Mouse (Mus musculus): ENCODE measurements around the gene Hist1h2af.
"Not testable (repeated sequence)": the region's sequence is repeated elsewhere in the genome, so short reads cannot be mapped to it uniquely, and the experiment has no call there.

The Hist1h2af gene

DNA sequence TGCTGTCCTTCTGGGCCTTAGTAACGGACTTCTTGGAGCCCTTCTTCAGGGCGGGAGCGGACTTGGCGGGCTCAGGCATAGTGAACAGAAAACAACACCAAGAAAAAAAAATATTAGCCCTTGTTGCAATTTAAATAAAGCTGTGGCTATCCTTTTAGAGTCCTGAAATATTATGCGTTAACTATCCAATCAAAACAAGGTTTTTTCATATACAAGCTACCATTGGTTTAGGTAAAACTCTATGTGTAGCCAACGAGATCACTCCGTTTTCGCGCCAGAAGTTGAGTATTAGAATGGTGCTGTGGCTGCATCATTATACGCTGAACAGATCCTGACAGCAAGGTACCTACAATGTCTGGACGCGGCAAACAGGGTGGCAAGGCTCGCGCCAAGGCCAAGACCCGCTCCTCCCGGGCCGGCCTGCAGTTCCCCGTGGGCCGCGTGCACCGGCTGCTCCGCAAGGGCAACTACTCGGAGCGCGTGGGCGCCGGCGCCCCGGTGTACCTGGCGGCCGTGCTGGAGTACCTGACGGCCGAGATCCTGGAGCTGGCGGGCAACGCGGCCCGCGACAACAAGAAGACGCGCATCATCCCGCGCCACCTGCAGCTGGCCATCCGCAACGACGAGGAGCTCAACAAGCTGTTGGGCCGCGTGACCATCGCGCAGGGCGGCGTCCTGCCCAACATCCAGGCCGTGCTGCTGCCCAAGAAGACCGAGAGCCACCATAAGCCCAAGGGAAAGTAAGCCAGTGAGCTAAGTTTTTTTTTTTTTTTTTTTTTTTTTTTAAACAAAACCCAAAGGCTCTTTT is at the start of gene Hist1h2af:
TSS of gene Hist1h2af (plus strand) at position 347 of the 808 bp plus-strand sequence.
- DNase-seq (ENCODE audit: low spot score in 2 of 2): not testable (repeated sequence)

DNA sequence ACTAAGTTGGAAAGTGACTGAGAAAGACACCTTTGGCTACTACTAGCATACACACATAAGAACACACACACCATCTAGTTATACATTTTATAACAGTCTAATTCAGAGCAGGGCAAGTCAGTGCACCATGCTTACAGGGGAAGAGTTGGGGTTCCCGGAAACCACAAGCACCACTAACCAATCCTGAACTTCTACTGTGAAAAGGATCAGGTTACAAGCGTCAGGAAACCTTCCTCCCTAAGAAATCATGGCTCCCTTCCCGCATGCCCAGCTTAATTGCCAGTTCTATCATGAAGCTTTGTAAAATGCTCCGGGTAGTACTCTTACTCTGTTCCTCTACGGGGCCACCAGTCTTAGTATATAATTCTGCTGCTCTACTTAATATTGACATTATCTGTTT is 48.4 kb upstream of the Hist1h2af start:
- no peak for DNase-seq (ENCODE audit: low spot score in 2 of 2)

DNA sequence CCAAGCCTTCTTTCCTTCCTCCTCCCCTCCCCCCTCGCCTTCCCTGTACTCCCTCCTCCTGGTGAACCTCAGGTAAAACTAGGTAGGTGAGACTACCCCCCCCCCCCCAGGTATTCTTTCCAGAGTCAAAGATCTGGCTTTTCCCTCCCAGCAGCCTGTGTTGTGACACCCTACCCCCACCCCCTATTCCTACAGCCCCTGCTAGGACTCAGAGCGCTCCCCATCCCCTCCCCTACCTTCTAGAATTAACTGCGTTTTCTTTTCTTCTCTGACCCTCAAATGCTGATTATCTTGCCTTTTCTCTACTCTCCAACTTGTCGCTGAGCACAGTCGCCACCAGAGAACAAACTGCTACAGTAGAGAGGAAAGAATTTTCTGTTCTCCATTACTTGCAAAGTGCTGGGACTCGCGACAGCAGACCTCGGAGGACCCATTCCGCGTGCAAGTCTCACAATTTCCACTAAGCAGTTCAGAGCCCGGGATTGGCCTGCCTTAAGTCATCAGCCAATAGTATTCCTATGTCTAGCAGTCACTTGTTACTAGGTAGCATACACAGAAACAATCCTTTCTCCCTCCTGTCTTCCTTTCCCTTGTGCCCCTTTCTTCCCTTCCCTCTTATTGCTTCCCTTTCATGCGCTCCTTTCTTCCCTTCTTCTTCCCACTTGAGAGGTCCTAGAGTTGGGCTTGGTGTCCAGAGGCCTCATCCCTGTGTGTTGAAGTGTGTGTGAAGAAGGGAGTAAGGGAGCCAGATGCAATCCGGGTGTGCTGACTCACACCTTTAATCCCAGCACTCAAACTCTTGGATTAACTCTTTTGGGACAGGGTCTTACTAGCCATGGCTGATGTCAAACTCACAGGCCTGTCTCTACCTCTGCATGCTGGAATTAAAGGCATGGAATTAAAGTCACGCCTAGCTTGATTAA is 45.0 kb upstream of the Hist1h2af start, which contains the start of gene Btn2a2:
TSS of gene Btn2a2 (minus strand) at position 458 of the 923 bp plus-strand sequence.
- DNase-seq (ENCODE audit: low spot score in 2 of 2): peak; percentile 23 to 25

DNA sequence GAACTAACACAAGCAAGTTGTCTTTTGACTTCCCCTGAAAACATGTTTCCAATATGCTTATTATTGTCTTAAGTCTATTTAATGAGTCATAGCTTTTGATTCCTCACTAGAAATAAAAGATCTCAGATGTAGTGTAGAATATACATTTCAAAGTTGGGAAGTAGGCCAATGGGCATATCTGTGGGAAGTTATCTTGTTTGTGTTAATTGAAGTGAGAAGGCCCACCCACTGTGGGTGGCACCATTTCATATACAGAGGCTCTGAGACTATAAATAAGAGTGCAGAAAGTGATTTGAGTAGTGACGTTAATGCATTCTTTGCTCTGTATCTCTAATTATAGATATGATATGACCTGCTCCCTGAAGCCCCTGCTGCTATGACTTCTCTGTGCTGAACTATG is 42.8 kb upstream of the Hist1h2af start:
- no peak for DNase-seq (ENCODE audit: low spot score in 2 of 2)

DNA sequence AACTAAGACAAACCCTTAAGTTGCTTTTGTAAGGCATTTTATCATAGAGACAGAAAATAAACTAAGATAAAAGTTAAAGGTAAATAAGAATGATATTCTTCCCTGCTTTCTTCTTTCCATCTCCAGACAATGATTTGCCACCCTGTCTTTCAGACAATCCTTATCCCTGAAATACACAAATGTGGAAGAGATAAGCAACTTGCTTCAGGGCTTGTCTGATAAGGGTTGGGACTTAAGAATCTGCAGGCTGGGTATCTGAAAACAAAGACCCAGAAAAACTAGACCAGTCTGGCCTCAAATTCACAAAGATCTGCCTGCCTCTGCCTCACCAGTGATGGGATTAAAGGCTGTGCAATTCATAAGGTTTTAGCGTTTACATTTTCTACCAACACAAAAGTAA is 42.4 kb upstream of the Hist1h2af start:
- no peak for DNase-seq (ENCODE audit: low spot score in 2 of 2)

DNA sequence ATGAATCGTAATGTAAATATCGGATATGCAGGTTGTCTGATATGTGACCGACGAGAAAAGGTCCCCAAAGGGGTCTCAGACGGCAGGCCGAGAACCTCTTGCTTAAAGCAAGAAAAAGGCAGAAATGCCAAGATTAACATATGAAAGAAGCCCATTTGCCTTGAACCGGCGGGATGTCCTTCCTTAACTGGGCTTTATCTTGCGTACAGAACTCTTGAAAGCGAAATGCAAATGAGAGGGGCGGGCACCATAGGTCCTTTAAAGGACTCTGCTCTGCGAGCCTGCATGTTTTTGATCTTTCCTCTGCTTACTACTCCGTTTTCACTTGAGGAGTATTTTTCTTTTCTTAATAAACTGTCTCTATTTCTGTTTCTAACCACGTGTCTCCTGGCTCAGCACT is 41.7 kb upstream of the Hist1h2af start:
- no peak for DNase-seq (ENCODE audit: low spot score in 2 of 2)

DNA sequence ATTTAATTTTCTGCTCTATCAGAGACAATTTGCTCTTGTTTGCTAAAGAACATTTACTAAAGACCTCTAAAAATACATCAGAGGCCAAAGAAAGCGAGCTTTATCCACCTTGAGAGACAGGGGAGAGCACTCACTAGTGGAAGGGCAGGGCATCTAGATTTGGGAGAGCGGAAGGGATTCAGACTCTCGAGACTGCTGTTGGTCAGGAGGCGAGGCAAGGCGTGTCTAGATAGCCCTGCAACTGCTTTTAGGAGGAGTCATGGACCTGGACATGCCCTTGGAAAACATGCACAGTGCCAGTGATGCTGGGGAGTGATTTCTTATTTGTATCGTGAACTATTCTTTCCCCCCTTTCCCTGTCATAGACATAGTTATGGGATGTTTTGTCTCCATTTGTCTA is 38.2 kb upstream of the Hist1h2af start:
- DNase-seq (ENCODE audit: low spot score in 2 of 2): no peak

DNA sequence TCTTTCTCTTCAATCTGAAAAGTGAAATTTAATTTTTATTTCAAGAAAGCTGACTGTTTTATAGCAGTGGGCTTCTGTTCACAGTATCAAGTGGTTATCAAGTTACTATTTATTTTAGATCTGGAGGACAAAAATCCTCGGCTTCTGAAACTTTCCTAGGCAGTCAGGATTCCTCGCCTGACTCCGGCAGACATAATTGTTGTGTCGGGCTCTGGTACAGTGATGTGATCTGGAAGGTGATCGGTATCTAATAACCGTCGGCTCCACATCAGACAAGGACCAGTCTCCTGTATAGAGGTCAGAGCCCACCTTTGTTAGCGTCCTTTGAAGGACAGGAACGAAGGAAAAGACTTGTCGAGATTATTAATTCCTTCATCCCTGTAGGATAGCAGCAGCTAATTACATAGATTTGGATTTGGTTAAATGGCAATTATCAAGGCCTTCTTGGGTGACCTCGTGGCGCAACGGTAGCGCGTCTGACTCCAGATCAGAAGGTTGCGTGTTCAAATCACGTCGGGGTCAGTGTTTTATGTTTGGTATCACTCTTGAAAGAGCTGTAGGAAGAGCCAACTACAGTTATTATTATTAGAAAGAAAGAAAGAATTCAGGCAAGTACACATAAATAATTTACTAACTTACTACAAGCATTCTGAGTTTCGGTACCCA is 35.9 kb upstream of the Hist1h2af start:
- DNase-seq (ENCODE audit: low spot score in 2 of 2): no peak

DNA sequence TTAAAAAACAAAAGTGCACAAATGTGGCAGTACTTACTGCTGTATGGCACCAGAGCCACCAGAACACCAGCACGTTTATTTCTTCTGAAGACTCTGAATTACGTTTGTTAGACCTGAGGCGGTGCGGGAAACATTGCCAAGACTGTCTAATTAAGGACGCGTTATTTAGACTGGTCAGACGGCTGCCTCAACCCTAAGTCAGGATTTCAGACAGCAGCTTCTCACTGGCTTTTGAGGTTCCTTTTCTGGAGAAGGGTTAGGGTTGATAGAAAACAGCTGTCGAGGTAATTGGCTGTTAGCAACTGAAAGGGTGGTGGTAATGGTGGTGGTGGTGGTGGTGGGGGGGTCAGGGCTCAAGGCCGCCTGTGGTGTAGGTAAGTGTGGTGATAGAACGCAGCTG is 35.1 kb upstream of the Hist1h2af start:
- no peak for DNase-seq (ENCODE audit: low spot score in 2 of 2)

DNA sequence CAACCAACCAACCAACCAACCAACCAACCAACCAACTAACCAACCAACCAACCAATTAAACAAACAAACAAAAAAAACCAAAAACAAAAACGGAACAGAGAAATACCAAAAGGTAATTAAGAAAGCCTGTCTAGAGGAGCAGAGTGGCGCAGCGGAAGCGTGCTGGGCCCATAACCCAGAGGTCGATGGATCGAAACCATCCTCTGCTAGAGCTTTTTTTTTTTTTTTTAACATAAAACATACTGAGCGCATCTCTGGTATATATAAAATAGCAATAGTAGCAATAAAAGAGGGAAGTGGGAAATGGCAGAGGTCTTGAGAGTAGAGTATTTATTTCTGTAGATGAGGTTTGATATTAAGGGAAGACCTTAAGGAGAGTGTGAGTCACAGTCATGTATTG is 33.8 kb upstream of the Hist1h2af start:
- no peak for DNase-seq (ENCODE audit: low spot score in 2 of 2)

DNA sequence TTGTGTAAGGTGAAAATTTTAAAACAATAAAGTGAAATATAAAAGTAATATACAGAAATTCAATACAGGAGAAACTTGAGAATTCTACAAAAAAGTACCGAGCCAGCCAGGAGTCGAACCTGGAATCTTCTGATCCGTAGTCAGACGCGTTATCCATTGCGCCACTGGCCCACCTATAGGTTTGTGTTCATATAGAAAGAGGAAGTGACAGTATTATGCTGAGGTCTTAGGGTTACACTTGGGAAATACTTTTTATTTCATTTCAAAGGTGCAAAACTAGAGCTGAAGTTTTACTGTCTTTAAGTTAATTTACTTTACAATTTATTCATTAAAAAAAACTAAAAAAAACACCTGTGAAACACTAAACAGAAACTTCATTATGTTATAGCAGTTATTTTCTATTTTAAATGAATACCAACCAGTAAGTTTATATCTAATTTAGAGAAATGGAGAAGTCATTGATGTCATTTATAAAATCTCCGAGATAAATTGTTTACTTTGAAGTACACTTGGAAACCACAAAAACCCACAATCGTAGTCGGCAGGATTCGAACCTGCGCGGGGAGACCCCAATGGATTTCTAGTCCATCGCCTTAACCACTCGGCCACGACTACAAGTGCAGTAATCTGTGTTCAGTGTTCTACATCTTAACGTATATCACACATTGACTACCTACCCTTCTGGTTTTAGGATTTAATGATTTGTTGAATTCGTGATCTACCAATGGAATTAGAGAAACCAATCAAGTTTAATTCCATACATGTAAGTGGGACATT is 33.1 kb upstream of the Hist1h2af start:
- DNase-seq (ENCODE audit: low spot score in 2 of 2): no peak

DNA sequence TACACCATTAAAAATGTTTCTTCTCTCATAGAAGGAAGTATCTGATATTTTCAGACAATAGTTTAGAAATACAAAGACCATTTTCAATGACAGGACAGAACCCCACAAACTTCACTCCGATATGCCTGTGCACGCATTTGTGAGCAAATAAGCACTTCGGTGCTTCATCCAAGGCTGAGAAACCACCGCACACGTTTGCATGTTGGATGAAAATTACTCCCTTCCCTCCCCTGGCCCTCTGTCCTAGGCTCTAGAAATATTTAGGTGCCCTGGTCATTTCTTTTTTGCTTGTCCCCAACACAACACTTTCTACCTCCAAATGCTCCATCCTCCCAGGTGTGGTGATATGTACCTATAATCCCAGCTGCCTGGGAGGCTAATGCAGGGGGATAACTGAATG is 32.2 kb upstream of the Hist1h2af start:
- DNase-seq (ENCODE audit: low spot score in 2 of 2): no peak

DNA sequence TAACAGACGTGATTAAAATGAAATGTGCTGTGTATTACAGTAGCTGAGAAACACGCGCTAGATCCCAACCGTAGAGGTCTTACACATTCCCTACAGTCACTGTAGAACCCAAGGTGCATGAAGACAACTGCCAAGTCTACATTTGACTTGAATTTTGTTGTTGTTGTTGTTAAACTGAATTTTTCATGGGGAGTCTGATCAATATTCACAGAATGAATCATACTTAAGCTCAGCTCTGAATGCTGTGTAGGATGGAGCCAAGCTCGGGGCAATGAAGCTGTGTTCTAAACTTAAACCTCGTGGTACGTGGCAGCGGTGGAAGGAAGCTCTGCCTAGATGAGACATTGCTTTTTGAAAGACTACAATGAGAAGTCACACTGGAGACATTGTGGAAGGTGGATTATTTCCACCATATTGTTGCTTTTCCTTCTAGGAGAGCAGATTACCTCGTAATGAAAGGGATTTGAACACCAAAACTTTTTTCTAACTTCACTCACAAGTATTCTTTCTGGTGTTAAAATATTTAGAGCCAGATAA is 31.6 kb upstream of the Hist1h2af start:
- DNase-seq (ENCODE audit: low spot score in 2 of 2): no peak

DNA sequence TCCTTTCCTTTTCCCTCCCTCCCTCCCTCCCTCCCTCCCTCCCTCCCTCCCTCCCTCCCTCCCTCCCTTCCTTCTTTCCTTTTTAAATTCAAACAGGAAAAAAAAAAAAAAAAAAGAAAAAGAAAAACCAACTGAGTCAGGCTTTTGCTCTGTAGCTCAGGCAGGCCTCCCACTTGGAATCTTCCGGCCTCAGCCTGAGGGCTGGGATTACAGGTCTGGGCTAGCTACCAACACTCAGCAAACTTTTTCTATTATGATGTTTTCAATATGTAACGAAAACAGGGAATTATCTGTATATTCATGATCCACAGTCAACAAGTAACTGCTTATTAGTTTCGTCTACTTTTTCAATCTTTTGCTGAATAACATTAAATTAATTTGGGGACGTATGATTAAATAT is 30.8 kb upstream of the Hist1h2af start:
- no peak for DNase-seq (ENCODE audit: low spot score in 2 of 2)

DNA sequence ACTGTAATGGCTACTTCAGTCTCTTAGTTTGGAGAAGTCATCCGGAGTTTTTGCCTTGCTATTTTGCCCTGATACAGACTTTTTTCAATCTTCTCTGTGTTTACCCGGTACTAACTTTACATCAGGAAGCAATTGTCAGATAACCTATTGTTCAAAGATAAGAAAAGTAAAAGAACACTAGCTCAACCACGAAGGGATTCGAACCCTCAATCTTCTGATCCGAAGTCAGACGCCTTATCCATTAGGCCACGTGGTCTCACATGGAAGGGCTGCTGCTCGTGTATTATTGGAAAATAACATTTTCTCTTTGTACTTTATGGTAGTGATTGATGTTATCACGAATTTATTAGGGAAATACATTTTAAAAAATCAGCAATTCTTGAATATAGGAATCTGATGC is 29.9 kb upstream of the Hist1h2af start:
- no peak for DNase-seq (ENCODE audit: low spot score in 2 of 2)

DNA sequence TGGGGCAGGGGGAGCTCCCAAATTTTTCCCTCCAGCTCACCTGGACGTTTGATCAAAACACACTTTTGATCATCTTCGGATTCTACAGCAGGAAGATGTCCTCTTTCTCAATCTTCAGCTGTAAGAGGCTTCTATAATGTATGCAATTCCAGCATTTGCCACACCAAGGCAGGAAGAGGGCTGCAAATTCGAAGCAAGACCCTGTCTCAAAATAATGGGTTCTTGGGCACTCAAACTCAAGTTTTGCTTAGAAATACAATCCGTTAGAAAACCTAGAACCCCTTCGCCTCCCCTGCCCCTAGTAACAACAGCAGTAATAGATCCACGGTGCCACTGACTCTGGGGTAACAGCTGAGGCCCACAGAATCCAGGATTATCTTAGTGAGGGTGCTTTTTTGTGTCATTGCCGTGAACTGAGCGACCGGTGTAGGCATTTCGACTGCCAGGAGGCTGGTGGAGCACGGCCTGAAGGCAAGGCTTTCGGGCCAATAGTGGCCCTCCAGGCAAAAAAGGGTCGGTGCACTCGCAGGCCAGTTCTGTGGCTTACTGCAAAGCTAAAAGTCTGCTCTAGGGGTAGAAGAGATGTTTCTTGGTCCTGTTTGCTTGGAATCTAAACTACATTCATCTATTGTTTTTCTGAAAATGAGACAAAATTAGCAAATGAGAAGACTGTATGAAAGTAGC is 27.9 kb upstream of the Hist1h2af start:
- no peak for DNase-seq (ENCODE audit: low spot score in 2 of 2)

DNA sequence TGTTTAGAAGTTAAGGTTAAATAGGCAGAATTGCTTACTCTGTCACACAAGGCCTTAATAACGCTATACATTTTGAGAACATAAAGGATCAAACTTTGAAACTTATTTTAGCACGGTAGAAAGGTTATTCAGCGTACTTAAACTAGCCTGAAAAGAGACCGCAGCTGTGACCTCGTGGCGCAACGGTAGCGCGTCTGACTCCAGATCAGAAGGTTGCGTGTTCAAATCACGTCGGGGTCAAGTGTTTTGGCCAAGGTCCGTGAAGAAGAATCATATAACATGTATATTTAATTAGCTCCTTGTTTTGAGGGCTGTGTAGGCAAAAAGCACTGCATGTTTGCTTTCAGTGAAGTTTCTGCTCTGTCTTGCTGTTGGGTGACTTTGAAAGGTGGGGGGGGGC is 27.4 kb upstream of the Hist1h2af start:
- no peak for DNase-seq (ENCODE audit: low spot score in 2 of 2)

DNA sequence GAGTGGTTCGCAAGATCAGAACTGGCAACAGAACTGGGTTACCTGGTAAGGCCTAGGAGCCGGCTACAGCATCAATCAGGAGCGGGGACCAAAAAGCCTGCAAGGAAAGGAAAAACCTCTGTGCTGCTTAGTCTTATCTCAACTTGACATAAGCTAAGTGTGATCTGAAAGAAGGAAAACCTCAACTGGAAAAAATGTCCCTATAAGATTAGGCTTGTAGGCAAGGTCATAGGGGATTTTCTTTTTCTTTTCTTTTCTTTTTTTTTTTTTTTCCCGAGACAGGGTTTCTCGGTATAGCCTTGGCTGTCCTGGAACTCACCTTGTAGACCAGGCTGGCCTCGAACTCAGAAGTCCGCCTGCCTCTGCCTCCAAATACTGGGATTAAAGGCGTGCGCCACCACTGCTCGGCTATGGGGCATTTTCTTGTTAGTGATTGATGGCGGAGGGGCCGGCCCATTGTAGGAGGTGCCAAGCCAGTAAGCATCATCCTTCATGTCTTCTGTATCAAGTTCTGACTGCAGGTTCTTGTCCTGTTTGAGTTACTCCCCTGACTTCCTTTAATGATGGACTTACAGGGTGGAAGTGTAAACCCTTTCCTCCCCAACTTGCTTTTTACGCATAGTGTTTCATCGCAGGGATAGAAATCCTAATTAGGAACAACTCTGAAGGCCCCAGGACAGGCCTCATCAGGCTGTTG is 26.7 kb upstream of the Hist1h2af start:
- no peak for DNase-seq (ENCODE audit: low spot score in 2 of 2)

DNA sequence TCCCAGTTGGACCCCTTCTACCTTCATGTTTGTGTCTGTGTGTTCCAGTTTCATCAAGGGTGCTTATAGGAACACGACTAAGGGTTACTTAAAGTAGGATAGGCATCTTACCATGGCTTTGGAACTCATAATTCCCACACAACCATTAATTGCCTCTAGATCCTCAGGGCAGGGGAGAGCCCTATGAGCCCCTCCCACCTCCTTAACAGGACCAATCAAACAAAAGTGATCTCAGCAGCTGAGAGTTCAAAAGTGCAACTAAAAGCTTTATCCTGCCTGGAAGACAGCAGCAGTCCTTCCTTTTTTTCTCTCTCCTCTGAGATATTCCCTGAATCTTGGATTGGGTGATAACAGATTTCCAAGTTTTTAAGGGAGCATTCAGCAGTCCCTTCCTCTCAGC is 23.6 kb upstream of the Hist1h2af start:
- DNase-seq (ENCODE audit: low spot score in 2 of 2): no peak

DNA sequence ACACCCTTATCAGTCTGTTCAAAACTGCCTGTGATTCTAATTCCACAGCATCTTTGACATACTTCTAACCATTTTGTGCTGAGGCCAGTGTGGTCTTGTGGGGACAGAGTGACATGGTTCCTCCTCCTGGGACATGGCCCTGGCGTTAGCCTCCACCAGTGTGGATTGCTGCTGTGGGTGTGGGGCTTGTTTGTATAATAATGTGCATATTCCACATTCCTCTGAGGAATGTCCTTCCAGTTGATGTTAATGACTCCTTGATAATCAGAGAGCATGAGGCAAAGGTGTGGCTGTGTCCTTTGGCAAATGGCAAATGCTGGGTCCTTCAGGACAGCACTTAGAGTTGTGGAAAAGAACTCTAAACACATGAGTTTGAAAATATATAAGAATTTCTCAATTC is 20.2 kb upstream of the Hist1h2af start:
- no peak for DNase-seq (ENCODE audit: low spot score in 2 of 2)

Data from urinary bladder, adult 18-20 months (tissue).